Mouse (Mus musculus): ENCODE measurements at regions not wholly inside any gene's neighbourhood (a gene's known extent, or its start where the extent isn't known, plus 50 kb on each side); places are given as distances from the start of the nearest gene placed in this dataset.

DNA sequence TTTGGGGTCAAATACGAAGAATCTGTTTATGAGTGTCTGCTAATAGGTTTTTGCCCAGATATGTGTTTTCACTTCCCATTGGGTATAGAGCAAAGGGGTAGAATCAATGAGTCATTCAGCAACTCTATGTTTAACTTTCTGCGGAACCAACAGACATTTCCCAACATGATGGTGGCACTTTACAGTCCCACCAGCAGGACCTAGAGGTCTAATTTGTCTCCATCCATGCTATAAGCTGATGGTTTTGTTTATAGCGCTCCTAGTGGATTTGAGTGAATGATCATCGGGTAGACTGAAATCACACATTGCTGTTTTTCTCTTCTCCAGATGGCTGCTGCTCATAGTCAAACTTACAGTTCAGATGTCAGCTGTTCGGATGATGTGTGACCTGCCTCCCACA lies 99.7 kb upstream of the Arid5b start:
- no peak for DNase-seq

GRCm38 (mm10) chr10:68377479-68377878 lies 98.9 kb upstream of the Arid5b start:
- no peak for DNase-seq

DNA sequence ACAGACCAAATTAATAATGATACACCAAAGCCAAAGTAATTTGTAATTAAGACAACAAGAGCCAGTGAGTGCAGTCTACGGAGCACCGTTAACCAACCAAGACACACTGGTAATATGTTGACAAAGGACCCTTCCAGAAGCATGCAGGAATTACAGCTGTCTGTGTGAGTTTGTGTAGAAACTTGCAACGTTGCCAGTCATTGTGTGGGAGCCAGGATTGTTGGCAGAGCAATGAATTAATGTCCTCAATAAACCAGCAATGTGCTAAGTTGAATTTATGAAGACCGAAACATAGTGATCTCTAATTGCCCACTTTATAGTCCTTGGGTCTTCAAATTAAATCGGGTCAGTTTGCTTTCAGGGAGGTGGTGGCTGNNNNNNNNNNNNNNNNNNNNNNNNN lies 95.3 kb upstream of the Arid5b start:
- DNase-seq = no peak

GRCm38 (mm10) chr10:68371785-68372184 lies 93.2 kb upstream of the Arid5b start:
- no peak for DNase-seq

DNA sequence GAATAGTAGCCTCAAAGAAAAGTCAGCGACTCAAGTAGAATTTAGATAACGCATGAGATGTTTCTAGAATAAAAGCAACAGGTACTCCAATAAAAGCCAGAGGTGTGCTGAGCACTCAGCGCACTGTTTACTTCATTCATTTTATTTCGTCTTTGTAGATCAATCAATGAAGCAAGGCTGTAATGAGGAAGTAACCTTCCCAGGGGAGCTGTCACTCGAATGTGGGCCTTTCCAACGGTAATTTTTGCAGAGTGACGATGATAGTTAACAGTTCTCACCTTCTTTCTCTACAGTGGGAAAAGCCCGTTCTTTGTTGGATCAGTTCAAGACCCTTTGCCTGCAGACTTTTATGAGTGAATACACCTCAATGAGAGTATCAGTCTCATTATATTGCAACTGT lies 92.4 kb upstream of the Arid5b start:
- DNase-seq = no peak

GRCm38 (mm10) chr10:68366796-68367195 lies 88.3 kb upstream of the Arid5b start:
- DNase-seq = no peak

DNA sequence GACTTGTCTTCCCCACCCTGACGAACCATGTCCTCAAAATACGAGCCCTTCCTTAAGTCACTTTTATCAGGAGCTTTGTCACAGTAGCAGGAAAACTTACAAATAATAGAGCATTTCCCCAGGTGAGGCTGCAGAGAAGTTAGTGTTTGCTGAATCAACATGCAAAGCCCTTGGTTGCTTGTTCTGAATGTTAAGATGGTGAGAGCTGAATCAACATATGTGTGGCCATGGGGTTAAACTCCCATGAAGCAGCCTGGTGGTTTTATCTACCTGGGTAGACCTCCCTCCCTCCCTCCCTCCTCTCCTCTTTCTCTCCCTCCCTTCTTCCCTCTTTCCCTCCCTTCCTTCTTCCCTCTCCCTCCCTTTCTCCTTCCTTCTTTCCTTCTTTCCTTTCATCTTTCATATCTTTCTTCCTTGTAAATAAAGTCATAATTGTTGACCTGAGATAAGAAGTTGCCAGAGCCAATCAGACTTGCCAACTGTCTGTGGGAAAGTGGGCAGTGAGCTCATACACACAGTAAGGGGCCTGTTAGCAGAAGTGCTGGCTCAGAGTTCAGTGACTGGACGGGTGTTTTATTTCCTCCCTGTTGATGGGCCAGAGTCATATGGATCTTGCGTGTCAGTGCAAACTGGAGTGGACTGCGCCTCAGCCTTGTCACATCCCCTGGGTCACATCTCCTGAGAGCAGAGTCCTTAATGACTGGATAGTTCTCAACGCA lies 82.4 kb upstream of the Arid5b start:
- DNase-seq = no peak

DNA sequence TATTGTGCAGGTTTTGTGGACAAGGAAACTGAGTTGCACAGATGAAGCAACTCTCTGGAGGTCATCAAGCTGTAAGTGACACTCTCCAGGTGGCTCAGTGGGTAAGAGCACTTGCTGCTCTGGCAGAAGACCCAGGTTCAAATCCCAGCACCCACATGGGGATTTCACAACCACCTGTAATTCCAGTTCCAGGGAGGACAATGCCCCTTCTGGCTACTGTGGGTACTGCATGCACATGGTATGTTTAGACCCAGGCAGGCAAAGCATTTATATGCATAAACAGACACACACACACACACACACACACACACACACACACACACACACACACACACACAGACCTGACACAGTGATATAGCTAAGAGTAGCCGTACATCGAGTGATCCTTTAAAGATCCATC lies 80.6 kb upstream of the Arid5b start:
- DNase-seq = no peak

DNA sequence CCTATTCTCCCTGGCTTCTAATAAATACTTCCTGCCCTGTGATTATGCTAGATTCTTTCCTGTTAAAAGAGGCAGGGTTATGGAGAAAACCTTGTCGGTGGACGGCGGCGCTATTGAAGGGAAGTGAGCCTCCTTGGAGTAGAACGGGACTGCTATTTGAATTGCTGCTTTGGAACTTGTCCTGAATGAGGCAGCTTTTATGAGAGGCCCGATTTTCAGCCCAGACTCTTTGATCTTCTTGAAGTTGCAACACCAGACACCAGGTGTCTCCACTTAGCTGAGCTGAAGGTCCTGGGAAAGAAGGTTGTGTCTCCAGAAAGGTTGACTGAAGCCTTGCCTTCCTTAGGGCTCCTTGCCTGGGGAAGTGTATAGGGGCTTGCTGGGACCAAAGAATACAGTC lies 78.4 kb upstream of the Arid5b start:
- peak; percentile 3 for DNase-seq

- no peak for DNase-seq
These were observed 78.0 kb upstream of the Arid5b start for GRCm38 (mm10) chr10:68356521-68356920.

DNA sequence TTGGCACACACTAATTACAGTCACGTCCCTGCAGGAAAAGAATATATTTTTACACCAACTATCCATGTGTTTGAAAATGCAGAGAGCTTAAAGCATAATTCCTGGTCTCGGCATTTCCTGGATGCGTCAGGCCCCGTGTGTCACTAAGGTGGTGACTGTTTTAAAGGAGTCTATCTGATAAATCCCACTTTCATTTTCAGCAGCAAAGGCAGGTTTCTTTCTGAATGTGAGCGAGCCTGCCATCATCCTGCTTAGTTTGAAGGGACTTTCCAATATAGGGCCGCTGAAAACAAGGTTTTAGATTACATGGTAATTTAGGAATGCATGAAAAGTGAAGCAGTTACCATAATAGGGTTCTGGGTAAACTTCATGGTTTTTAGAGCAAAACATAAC lies 77.5 kb upstream of the Arid5b start:
- peak; percentile 15 for DNase-seq

DNA sequence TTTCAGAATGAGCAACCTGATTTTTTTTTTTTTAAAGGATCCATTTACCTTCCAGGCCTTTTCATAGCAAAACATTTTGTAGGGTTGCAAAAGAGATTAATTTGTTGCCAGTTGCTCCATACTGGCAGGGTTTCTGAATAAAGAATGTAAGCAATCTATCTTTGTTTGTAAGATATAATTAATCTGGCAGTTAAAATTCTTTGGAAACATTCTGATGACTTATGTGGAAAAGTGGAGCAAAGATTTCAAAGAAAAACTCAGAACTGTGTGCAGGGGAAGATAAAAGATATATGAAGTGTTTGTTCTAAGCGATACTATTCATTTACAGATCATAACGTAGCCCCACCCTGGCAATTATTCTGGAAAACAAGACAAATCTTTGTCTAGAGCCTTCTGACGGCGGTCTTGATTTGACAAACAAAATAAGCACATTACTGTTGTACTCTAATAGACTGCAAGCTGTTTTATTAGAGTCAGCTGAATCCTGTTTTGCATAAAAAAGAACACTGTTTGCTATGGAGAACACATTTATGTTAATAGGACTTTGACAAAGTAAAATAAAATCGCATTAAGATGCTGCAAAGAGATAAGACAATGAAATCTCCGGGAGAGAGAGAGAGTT lies 77.0 kb upstream of the Arid5b start:
- DNase-seq = no peak

- peak; percentile 55 for DNase-seq
These were observed 76.0 kb upstream of the Arid5b start for GRCm38 (mm10) chr10:68354335-68355231.

DNA sequence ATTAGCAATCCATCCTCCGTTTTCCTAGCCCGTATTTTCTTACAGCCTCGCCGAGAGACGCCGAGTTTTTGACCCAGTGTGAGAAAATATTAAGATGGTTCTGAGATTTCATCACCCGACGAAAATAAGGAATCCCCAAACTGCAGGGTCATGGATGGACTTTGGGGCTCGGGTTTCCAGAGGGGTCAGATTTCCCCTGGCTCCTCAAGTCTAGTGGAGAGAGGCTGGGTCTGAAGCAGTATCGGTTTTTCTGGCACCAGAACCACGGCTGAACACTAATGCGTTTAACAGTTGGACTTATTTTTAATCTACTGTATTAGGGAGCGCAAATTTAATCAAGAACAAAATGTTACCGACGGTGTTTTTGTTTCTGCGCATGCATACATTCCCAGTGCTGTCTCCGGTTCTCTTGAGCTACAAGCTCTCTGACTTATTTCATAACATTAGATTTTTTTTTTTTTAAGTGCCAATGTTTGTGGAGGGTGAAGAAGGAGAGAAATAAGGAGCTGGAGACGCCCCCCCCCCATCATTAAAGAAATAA lies 75.2 kb upstream of the Arid5b start:
- no peak for DNase-seq

GRCm38 (mm10) chr10:68351841-68352555 lies 73.5 kb upstream of the Arid5b start:
- DNase-seq = no peak

DNA sequence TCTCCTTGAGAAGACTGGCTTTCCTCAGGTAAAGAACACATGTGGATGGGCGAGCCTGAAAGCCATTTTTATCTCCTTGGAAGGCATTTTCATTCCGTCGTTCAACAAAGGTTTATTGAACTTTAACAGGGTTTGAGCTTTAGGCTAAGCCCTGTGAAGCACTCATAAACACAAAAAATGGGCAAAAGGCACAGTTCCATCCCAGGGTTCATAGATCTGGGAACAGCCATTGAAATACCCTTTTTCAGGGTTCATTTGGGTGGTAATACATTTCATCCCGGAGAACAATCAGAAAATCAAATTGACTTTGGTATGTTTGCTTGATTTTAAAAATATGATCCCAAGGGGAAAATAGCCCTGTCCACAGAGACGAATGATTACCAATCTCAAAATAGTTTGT lies 72.9 kb upstream of the Arid5b start:
- DNase-seq = no peak

- DNase-seq = no peak
These were observed 72.3 kb upstream of the Arid5b start for GRCm38 (mm10) chr10:68350798-68351197.

GRCm38 (mm10) chr10:68347806-68348205 lies 69.3 kb upstream of the Arid5b start:
- no peak for DNase-seq

DNA sequence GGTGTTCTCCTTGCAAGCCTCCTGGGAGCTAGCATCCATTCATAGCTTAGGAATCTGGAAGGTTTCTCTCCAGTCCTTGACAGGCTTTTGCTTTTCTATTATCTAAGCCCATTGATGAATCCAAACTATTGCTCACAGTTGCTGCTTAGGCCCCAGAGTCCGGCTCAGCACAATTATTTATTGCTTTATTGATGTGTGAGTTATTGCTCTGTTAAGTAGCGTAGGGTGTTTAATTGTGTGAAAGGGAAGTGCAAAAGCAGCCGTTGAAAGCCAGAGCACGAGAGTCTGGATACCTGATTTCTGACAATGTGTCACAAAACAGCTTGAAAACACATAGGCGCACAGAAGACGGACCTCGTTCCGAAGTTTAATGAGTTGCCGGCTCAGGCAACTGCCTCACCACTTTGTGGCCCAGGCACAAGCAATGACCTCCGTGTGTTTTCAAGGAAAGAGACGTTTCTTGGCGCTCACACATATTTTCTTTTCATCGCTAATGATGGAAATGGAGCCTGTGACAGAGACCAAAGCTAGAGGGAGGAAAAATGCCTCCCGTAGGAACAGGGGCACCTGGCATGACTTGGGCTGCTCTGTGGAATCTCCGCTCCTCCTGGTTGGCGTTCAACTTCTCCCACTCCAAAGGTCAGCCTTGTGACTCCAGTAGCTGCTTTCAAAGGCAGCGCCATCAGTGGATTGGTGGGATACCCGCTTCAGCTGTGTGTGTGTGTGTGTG lies 66.6 kb upstream of the Arid5b start:
- no peak for DNase-seq

DNA sequence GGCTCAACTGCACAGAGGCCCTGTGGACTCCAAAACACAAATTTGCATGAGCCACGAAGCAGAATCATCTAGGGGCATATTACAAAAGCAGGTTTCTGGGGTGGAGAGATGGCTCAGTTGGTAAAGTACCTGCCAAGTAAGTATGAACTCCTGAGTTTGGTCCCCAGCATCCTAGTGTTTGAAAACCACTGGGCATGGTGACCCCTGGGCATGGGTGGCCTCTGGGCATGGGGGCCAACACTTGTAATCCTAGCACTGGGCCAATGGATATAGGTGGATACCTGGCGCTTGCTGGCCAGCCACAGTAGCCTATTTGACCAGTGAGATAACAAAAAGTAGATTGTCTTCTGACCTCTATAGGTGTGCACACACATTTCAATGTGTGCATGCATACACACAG lies 65.7 kb upstream of the Arid5b start:
- DNase-seq = no peak

- no peak for DNase-seq
These were observed 55.5 kb upstream of the Arid5b start for GRCm38 (mm10) chr10:68334054-68334453.

Data from adrenal gland, postnatal 25 days (tissue).